Mouse (Mus musculus) hindbrain, embryonic 14.5 days (tissue): ENCODE results near the gene Pex13. TPM values are rescaled to one million over a fixed set of nuclear protein-coding genes. Genes with fewer than 3 reads are reported as not detected.
"Not testable (repeated sequence)": the region's sequence is repeated elsewhere in the genome, so short reads cannot be mapped to it uniquely, and the experiment has no call there.

ENCODE experiments used
- ATAC-seq: fragments of 200-750 bp; cut with Nextera tagmentation; 2 replicates; pipeline ENCODE4 v1.8.0; 2017; ENCODE audit warnings: moderate number of reproducible peaks, mild to moderate bottlenecking, moderate TSS enrichment, moderate library complexity; ENCODE audit not compliant: low FRiP score
- DNase-seq: peaks from one replicate; pipeline ENCODE4 v3.0.0-alpha.2; 2015; ENCODE audit warnings: low spot score
- H3K27ac ChIP-seq: fragments of 300-500 bp; sonication (generic); 2 replicates; pipeline ENCODE4 v1.5.1; 2014; ENCODE audit warnings: mild to moderate bottlenecking, moderate library complexity
- H3K27me3 ChIP-seq: fragments of 300-500 bp; sonication (generic); 2 replicates; pipeline ENCODE4 v1.6.1; 2014; ENCODE audit warnings: mild to moderate bottlenecking, low read length, mixed read lengths; ENCODE audit not compliant: control insufficient read depth, insufficient read depth
- H3K36me3 ChIP-seq: fragments of 300-500 bp; sonication (generic); replicated peaks from 2 replicates; pipeline ENCODE4 v1.6.1; 2014; ENCODE audit not compliant: control insufficient read depth, insufficient read depth
- H3K4me1 ChIP-seq: fragments of 300-500 bp; sonication (generic); replicated peaks from 2 replicates; pipeline ENCODE4 v1.6.1; 2014; ENCODE audit warnings: antibody characterized with exemption, low read length, mixed read lengths; ENCODE audit not compliant: control insufficient read depth, insufficient read depth
- H3K4me2 ChIP-seq: fragments of 300-500 bp; sonication (generic); replicated peaks from 2 replicates; pipeline ENCODE4 v1.6.1; 2014; ENCODE audit warnings: mild to moderate bottlenecking, moderate library complexity
- H3K4me3 ChIP-seq: fragments of 300-500 bp; sonication (generic); replicated peaks from 2 replicates; pipeline ENCODE4 v1.5.1; 2014; ENCODE audit warnings: mild to moderate bottlenecking, low read length
- H3K9ac ChIP-seq: fragments of 300-500 bp; sonication (generic); 2 replicates; pipeline ENCODE4 v1.6.1; 2014
- H3K9me3 ChIP-seq: fragments of 300-500 bp; sonication (generic); 2 replicates; pipeline ENCODE4 v1.6.1; 2016; ENCODE audit warnings: low read length; ENCODE audit not compliant: control insufficient read depth
- WGBS: fragments of 180-500 bp; shearing (Covaris S2); extraction: QIAGEN DNeasy Blood & Tissue Kit; methylation state at CpG from one replicate; pipeline ENCODE4 v1.1.7; 2014; 5-methylcytosine and 5-hydroxymethylcytosine counted together
- polyA plus RNA-seq: library from polyadenylated mRNA; unstranded; fragments of >200 nt; fragmentation: Nextera tagmentation; extraction: Ambion mirVana; gene quantifications from 2 replicates; pipeline ENCODE4 v1.2.1, GENCODE M21; 2014

Pex13 gene
- polyA plus RNA-seq, 1 experiment from 2014 or later: 38.6 TPM

- Histone ChIP-seq H3K4me3 (no peak overlapping the region), H3K27me3 (no peaks in the 10 kb centered on the region), H3K4me1 (no peaks in the 10 kb centered on the region), H3K9me3 (no peaks in the 10 kb centered on the region), H3K4me2 (no peak overlapping the region), H3K36me3 (peaks cover 66% of the 10 kb centered on the region), H3K27ac (no peak overlapping the region), H3K9ac (no peak overlapping the region)
- DNase-seq (no peak), ATAC-seq (no peak)
- 89% methylated on average over 5 of the region's 5 CpGs for WGBS
Measured at GRCm38 (mm10) chr11:23618995-23619394, 46.8 kb downstream of the Pex13 start.

- Histone ChIP-seq H3K4me2 (no peak overlapping the region), H3K27ac (no peak overlapping the region), H3K9me3 (no peaks in the 10 kb centered on the region), H3K4me1 (no peaks in the 10 kb centered on the region), H3K36me3 (peaks cover 68% of the 10 kb centered on the region), H3K27me3 (no peaks in the 10 kb centered on the region), H3K9ac (no peak overlapping the region), H3K4me3 (no peak overlapping the region)
- DNase-seq: no peak
- WGBS: 88% methylated on average over 5 of the region's 5 CpGs
- no peak for ATAC-seq
Measured at GRCm38 (mm10) chr11:23614546-23614945, 51.2 kb downstream of the Pex13 start.

- ATAC-seq: not testable (repeated sequence)
- peaks cover 83% of the 10 kb centered on the region for H3K36me3 ChIP-seq
Measured at GRCm38 (mm10) chr11:23607291-23607690, 58.5 kb downstream of the Pex13 start.

More at GRCm38 (mm10) chr11:23607291-23607690, 58.5 kb downstream of the Pex13 start:
- not testable (repeated sequence) for H3K27me3 ChIP-seq, H3K27ac ChIP-seq, H3K4me1 ChIP-seq, H3K9me3 ChIP-seq, H3K4me3 ChIP-seq, H3K9ac ChIP-seq, DNase-seq, H3K4me2 ChIP-seq
- 93% methylated on average over 6 of the region's 6 CpGs for WGBS

Other genes with a start within 250 kb of the Pex13 start
- 96.4 and 106 TPM in 2 replicates for gene Ahsa2, start 167.9 kb downstream of the Pex13 start, polyA plus RNA-seq
- gene 1700093K21Rik, start 144.8 kb downstream of the Pex13 start, polyA plus RNA-seq: not detected in 2 replicates
- 147 and 161 TPM in 2 replicates for gene 0610010F05Rik, start 32.3 kb downstream of the Pex13 start, polyA plus RNA-seq
- 11.7 and 13.0 TPM in 2 replicates for gene Pus10, start 285 bp downstream of the Pex13 start, polyA plus RNA-seq
- gene Rel, start 105.0 kb upstream of the Pex13 start, polyA plus RNA-seq: 0.63 and 0.64 TPM in 2 replicates
- 20.9 and 22.0 TPM in 2 replicates for gene Papolg, start 229.3 kb upstream of the Pex13 start, polyA plus RNA-seq